Mouse (Mus musculus) thymus, postnatal 10 days (tissue): ENCODE measurements around the gene Rcor1.
A peak's percentile ranks its signal among the peaks of the same experiment; 100 is the strongest.

Experiments used
- DNase-seq, 2 experiments: peaks; one replicate each; pipeline ENCODE4 v3.0.0; 2021; ENCODE audit warnings: low spot score in 2 of 2

The Rcor1 gene

GRCm38 (mm10) chr12:111021577-111021976, 17.6 kb upstream of the Rcor1 start:
- DNase-seq: no peak

DNA sequence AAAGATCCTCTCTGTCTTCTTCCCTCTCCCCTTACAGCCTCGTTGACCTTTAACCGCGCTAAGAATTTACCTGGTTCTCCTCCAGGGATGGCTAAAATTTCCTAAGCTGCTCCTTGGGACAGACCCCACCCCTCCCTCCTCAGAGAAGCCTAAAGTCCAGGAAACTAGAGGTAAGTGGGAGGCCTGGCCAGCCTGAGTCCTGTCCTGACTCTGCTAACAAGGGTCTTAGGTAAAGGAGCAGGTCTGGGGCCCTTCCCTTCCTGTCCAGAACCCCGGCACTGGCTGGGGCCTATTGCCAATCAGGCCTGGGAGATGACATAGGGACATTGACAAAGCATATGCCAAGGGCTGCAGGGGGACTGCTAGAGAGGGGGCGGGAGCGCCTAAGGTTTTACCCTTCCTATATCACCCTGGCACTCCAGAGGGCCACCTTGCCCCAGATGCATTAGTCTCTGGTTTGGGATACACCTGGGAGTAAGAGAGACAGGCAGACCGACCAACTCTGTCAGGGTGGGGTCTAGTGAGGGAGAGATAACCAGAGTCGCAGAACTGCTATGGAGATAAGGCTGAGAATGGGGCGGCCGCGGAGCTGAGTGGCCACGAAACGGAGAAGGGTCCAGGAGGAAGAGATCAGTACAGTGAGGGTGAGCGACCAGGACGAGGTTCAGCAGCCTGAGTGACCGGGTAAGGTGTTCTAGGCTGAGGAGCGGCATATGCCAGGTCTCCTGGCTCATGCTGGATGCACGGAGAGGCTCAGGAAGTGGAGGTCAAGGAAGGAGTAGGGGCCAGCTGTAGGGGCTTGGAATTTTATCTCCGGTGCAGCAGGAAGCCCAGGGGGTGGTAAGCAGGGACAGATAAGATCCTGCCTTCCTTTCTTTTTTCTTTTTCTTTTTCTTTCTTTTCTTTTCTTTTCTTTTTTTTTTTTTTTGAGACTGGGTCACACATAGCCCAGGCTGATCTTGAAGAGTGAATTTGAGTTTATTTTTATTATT, 10.7 kb upstream of the Rcor1 start:
- no peak for DNase-seq

DNA sequence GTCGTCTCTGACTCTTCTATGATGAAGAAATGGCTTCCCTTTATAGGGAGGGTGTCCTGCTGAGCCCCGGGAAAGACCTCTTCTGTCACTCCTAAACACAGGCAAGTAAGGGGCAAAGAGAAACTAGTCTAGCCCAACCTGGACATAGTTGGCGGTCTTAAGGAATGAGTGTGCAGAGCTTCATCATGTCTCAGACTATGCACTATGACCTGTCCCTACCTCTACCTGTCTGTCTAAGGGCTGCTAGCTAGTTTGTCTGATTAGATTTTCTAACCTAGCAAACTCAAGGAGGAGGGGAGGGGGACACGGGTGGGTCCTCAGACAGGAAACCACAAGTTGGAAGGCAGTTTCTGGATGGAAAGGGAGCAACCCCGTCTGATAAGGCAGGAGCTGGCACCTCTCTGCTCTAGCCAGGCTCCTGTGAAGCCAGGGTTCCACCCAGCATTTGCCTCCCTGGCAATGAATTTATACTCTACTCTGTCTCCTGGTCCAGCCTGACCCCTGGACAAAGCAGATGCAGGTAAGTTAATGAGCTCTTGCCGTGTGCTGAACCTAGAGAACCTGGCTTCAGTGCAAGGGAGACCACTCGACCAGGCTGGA, 9.8 kb upstream of the Rcor1 start:
- DNase-seq: no peak

- no peak for DNase-seq
Measured at GRCm38 (mm10) chr12:111032839-111033238, 6.3 kb upstream of the Rcor1 start.

- DNase-seq: peak; percentile 18 to 31
Measured at GRCm38 (mm10) chr12:111035182-111035824, 3.8 kb upstream of the Rcor1 start.

- no peak for DNase-seq
Measured at GRCm38 (mm10) chr12:111036198-111036775, 2.9 kb upstream of the Rcor1 start.

DNA sequence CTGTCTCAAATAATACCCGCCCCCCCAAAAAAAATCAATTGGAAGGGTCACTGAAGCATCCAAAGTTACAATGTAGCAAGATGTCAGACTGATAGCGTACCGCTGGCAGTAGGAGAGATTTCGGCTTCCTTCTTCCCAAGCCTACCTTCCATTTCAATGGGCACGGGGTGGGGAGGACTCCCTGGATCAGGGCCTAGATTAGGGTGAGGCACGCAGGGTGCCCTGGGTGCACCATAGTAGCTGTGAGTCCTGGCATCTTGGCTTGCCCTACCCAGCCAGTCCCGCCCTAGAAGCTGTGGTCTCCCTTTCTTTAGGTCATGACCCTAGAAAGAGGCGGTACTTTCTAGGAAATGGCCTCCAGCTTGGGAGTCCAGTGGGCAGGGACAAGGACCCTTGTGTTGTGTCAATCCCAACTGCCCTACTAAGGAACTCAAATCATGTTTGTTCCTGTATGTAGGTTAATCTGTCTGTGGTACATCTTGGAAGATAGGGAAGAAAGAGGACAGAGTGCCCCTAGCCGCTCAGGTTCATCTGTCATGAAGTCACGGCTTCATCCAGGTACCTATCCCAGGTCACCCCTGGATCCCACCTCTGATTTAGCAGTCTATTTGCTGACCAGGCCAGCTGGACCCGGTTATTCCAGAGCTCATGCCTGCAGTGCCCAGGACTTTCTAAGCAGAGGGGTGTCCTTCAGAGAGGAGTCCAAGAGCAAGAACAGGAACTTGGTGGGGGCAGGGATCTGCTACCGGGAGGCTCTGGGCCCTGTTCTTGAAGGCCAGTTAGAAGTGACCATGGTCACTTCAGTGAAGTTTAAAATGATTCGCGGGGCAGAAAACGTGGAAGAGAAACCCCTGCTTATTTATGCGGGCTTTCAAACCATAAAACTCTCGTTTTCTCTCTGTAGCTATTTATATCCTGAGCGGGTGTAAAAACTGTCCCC, 1.6 kb upstream of the Rcor1 start:
- peak in 1 of 2 experiments; percentile 14 for DNase-seq

DNA sequence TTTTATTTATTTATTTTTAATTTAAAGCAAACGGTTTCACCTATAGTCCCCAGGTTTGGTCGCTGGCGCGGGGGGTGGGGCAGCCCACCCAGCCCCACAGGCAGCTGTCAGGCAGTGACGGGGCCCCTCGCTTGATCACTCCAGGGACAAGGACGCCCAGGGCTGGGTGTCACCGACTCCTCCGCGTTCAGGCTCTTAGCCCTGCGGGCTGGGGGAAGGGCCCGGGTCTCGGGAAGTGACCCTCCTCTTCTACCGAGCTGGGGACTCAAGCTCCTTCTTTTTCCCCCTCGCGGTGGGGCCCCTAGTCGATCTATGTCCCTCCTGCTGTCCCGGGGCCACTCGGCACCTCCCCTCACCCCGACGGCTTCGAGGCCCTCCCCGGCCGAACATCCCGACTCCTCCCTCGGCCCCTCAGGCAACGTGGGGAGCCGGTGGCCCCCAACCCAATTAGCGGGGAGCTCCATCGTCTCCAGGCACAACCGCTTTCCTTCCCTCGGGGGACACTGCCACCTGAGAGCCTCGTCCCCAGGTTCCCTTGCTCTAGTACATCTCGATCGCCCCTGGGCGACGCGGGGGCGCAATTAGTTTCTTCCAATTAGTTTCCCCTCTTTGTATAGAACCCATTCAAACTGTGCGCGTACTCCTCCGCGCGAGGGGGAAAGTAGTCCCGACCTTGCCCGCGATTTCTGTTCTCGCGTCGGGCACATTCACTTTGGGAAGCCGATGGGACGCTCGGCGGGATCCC, 748 bp upstream of the Rcor1 start:
- peak; percentile 75 to 80 for DNase-seq

- DNase-seq: peak; percentile 29 to 33
Measured at GRCm38 (mm10) chr12:111039771-111040530, 800 bp downstream of the Rcor1 start.

- no peak for DNase-seq
Measured at GRCm38 (mm10) chr12:111040531-111040860, 1.3 kb downstream of the Rcor1 start.

DNA sequence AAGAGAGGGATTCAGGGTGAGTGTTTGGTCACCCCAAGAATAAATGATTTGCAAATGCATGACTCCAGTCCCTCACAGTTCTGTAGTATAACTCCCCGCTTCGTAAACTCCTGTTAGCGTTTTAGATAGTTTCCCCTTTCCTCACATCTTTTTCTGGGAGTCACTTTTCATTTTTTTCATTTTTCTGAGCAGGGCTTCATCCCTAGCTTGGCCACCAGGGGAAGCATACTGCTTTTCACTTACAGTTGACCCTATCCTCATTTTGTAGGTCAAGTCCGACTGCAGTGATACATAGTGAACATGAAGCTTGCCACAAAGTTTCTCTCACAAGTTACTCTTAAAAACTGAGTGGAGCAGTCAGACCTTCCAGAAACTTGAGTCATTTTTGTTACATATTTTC, 2.0 kb downstream of the Rcor1 start:
- DNase-seq: peak in 1 of 2 experiments; percentile 22

- DNase-seq: no peak
Measured at GRCm38 (mm10) chr12:111042365-111042764, 3.2 kb downstream of the Rcor1 start.

- DNase-seq: no peak
Measured at GRCm38 (mm10) chr12:111044880-111045279, 5.7 kb downstream of the Rcor1 start.

GRCm38 (mm10) chr12:111046866-111047265, 7.7 kb downstream of the Rcor1 start:
- DNase-seq: no peak

DNA sequence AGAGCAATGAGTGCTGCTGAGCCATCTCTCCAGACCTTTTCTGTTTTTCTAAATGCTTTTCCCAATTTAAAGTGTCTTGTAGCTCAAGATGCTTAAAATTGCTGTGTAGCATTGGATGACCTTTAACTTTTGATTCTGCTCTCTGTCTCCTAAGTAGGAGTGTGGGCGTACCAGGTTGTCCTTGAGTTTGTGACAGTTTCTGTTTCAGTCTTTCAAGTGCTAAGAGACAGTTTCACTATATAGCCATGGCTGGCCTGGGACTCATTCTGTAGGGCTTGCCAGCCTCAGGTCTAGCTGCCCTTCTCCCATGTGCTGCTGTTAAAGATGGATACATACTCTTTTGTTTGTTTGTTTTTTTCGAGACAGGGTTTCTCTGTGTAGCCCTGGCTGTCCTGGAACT, 9.1 kb downstream of the Rcor1 start:
- no peak for DNase-seq

GRCm38 (mm10) chr12:111050256-111050655, 11.1 kb downstream of the Rcor1 start:
- no peak for DNase-seq

DNA sequence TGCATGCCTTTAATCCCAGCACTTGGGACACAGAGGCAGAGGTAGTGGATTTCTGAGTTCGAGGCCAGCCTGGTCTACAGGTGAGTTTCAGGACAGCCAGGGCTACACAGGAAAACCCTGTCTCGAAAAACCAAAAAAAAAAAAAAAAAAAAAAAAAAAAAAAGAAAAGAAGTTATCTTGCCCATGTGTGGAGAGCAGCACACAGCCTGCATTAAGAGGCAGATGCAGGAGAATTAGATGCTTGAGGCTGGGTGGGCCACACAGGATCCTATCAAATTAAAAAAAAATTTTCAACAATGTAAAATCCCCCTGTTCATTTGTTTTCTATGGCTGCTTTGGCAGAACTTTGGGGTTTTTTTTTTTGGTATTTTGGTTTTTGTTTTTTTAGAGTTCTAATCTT, 24.2 kb downstream of the Rcor1 start:
- no peak for DNase-seq

DNA sequence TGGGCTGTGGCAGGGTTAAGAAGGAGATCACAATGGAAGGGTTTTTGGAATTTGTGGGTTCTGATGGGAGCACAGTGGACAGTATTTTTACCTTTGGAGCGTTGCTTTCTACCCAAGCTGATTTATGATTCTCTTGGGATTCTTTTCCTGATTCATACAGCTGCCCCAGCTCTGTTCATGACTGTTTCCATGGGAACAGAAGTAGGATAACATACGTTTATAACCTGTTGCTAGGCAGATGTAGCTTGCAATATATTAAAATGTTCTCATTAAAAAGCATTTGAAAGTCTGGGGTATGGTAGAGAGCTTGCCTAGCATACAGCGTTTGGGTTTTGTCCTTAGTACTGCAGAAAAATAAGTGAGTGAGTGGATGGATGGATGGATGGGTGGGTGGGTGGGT, 25.1 kb downstream of the Rcor1 start:
- no peak for DNase-seq

GRCm38 (mm10) chr12:111065330-111065729, 26.2 kb downstream of the Rcor1 start:
- DNase-seq: no peak

- DNase-seq: no peak
Measured at GRCm38 (mm10) chr12:111067816-111068215, 28.7 kb downstream of the Rcor1 start.
